In the genomic region with DNA sequence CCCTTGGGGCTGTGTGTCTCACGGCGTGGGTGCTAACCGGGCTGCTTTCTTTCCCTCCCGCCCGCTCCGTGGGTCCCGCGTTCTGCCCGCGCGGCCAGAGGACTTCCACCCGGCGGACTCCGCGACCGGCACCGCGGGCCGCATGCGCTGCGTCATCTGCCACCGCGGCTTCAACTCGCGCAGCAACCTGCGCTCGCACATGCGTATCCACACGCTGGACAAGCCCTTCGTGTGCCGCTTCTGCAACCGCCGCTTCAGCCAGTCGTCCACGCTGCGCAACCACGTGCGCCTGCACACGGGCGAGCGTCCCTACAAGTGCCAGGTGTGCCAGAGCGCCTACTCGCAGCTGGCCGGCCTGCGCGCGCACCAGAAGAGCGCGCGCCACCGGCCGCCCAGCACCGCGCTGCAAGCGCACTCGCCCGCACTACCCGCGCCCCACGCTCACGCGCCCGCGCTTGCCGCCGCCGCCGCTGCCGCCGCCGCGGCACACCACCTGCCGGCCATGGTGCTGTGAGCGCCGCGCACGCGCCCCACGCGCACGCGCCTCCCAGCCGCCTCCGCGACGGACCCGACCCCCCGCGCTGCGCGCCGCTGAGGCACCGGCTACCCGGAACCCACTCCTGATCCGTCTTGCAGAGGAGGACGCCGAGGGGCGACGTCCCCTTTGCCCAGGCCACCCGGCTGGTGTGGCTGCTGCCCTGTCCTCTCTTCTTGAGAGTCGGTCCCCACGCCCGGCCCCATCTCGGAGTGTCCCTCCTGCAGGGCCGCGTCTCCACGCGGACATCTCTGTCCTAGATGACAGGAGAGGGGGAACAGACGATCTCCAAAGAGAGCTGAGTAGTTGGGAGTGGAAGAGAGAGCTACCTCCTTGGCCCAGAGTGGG, we compare ENCODE assay signal across 8 mouse cellular contexts. TPM values are rescaled to one million over a fixed set of nuclear protein-coding genes. Genes with fewer than 3 reads are reported as not detected.
DNase-seq lines count a peak whose midpoint lies in the region; ATAC-seq and TF ChIP-seq lines count a peak whose summit lies in the region.

No protein-coding gene starts in this region.

- no peaks in the 10 kb centered on the region for H3K36me3 ChIP-seq in lung, postnatal 0 days (ENCODE audit: insufficient read depth, low read length)
- H3K36me3 ChIP-seq in hindbrain, embryonic 11.5 days (ENCODE audit: control insufficient read depth, insufficient read depth, low read length), result no peaks in the 10 kb centered on the region
- H3K36me3 ChIP-seq in neural tube, embryonic 13.5 days, result no peaks in the 10 kb centered on the region

- peaks cover 41% of the 10 kb centered on the region for H3K27me3 ChIP-seq in lung, postnatal 0 days (replicated peaks; ENCODE audit: insufficient read depth, low read length)
- H3K27me3 ChIP-seq in hindbrain, embryonic 11.5 days (ENCODE audit: control insufficient read depth, insufficient read depth, low read length), result peaks cover 81% of the 10 kb centered on the region
- peaks cover 99% of the 10 kb centered on the region for H3K27me3 ChIP-seq in neural tube, embryonic 13.5 days

- H3K9me3 ChIP-seq in lung, postnatal 0 days (ENCODE audit: low read length), result no peaks in the 10 kb centered on the region
- no peaks in the 10 kb centered on the region for H3K9me3 ChIP-seq in hindbrain, embryonic 11.5 days (ENCODE audit: control insufficient read depth, low read length)
- H3K9me3 ChIP-seq in neural tube, embryonic 13.5 days, result peaks cover 5% of the 10 kb centered on the region

- no peak for DNase-seq in lung, postnatal 0 days (ENCODE audit: low spot score)
- DNase-seq in lung, postnatal 4 days, result no peak
- DNase-seq in embryo, embryonic 11 days, result peak; percentile 64
- DNase-seq in hindbrain, embryonic 11.5 days (ENCODE audit: low spot score), result peak; percentile 51
- peak; percentile 80 to 82 for DNase-seq in left cerebral cortex, postnatal 14 days (ENCODE audit: low spot score in 2 of 2)
- no peak for DNase-seq in adipocyte (ENCODE audit: low spot score)

- no peak for TF ChIP-seq EP300 in lung, postnatal 0 days (IDR thresholded peaks at IDR 0.05)

- WGBS in lung, postnatal 0 days, result 1% methylated on average over 90 of the region's 109 CpGs
- WGBS in hindbrain, embryonic 11.5 days, result under 1% methylated on average over 75 of the region's 109 CpGs
- under 1% methylated on average over 78 of the region's 109 CpGs for WGBS in neural tube, embryonic 13.5 days

- H3K27ac ChIP-seq in lung, postnatal 0 days (ENCODE audit: low read length), result no peak overlapping the region
- H3K27ac ChIP-seq in hindbrain, embryonic 11.5 days (ENCODE audit: low read depth, low read length), result no peak overlapping the region
- H3K27ac ChIP-seq in neural tube, embryonic 13.5 days (replicated peaks), result peak overlapping the region; percentile 46; the same call in 1 of the 2 replicates

- intact Hi-C loops in left cerebral cortex, postnatal 14 days (cut with DNase I), result no loop called here

- H3K4me2 ChIP-seq in lung, postnatal 0 days (replicated peaks; ENCODE audit: low read depth, low read length), result peak overlapping the region; percentile 73
- peak overlapping the region; percentile 88 for H3K4me2 ChIP-seq in hindbrain, embryonic 11.5 days (replicated peaks; ENCODE audit: low read depth, low read length)
- H3K4me2 ChIP-seq in neural tube, embryonic 13.5 days, result peak overlapping the region; percentile 83

- TF ChIP-seq CTCF in lung, postnatal 0 days (IDR thresholded peaks at IDR 0.05), result no peak

- no peak overlapping the region for H3K9ac ChIP-seq in lung, postnatal 0 days (replicated peaks; ENCODE audit: low read depth)
- H3K9ac ChIP-seq in hindbrain, embryonic 11.5 days (ENCODE audit: low read depth, low read length), result 0 out of 2 replicates have a peak overlapping the region, but pooled peaks have one; percentile 31
- peak overlapping the region; percentile 66 for H3K9ac ChIP-seq in neural tube, embryonic 13.5 days

- 0 out of 2 replicates have a peak, but pooled peaks have one; percentile 16 for ATAC-seq in lung, postnatal 0 days
- no peak for ATAC-seq in hindbrain, embryonic 11.5 days (ENCODE audit: low FRiP score)
- ATAC-seq in neural tube, embryonic 13.5 days (ENCODE audit: low read depth), result peak; percentile 87
- ATAC-seq in inflammation-experienced regulatory T-cells, adult 6 months, result no peak

- peak overlapping the region; percentile 35 for H3K4me3 ChIP-seq in lung, postnatal 0 days (ENCODE audit: low read depth, low read length)
- H3K4me3 ChIP-seq in hindbrain, embryonic 11.5 days (ENCODE audit: low read depth, low read length), result peak overlapping the region; percentile 40
- peak overlapping the region; percentile 48 for H3K4me3 ChIP-seq in neural tube, embryonic 13.5 days

- no peaks in the 10 kb centered on the region for H3K4me1 ChIP-seq in lung, postnatal 0 days (ENCODE audit: insufficient read depth, low read depth, low read length)
- H3K4me1 ChIP-seq in hindbrain, embryonic 11.5 days (replicated peaks; ENCODE audit: control insufficient read depth, insufficient read depth, low read length), result peaks cover 11% of the 10 kb centered on the region; the same call in 1 of the 2 replicates
- peaks cover 18% of the 10 kb centered on the region for H3K4me1 ChIP-seq in neural tube, embryonic 13.5 days (replicated peaks)

RNA-seq across cellular contexts. Expression of a gene that starts 14.4 kb away (rescaled TPM):
- polyA plus RNA-seq in lung, postnatal 0 days (2015; fragmentation: Nextera tagmentation; extraction: Ambion mirVana), result not detected in 2 replicates
- polyA plus RNA-seq in hindbrain, embryonic 11.5 days (2014; fragmentation: Nextera tagmentation; extraction: Ambion mirVana), result 4.0 and 6.7 TPM in 2 replicates
- total RNA-seq in left cerebral cortex, postnatal 14 days (2021), result under 1 TPM; 0.13 to 0.66 TPM
- 36.4 and 45.9 TPM in 2 replicates for polyA plus RNA-seq in neural tube, embryonic 13.5 days (2015; fragmentation: Nextera tagmentation; extraction: Ambion mirVana)
- not detected for polyA plus RNA-seq in inflammation-experienced regulatory T-cells, adult 6 months (2017; shearing (Covaris generic))

RNA-seq across cellular contexts. Expression of a gene that starts 16.3 kb away (rescaled TPM):
- 17.7 and 18.7 TPM in 2 replicates for polyA plus RNA-seq in lung, postnatal 0 days (2015; fragmentation: Nextera tagmentation; extraction: Ambion mirVana)
- 50.8 and 56.6 TPM in 2 replicates for polyA plus RNA-seq in hindbrain, embryonic 11.5 days (2014; fragmentation: Nextera tagmentation; extraction: Ambion mirVana)
- 10 to 100 TPM; 21.4 to 24.5 TPM for total RNA-seq in left cerebral cortex, postnatal 14 days (2021)
- 41.9 and 42.6 TPM in 2 replicates for polyA plus RNA-seq in neural tube, embryonic 13.5 days (2015; fragmentation: Nextera tagmentation; extraction: Ambion mirVana)
- 10 to 100 TPM; 31.9 to 50.4 (median 42.6) TPM for polyA plus RNA-seq in inflammation-experienced regulatory T-cells, adult 6 months (2017; shearing (Covaris generic))

RNA-seq across cellular contexts. Expression of a gene that starts 34.0 kb away (rescaled TPM):
- 15.6 and 16.3 TPM in 2 replicates for polyA plus RNA-seq in lung, postnatal 0 days (2015; fragmentation: Nextera tagmentation; extraction: Ambion mirVana)
- polyA plus RNA-seq in hindbrain, embryonic 11.5 days (2014; fragmentation: Nextera tagmentation; extraction: Ambion mirVana), result 28.6 and 30.2 TPM in 2 replicates
- 10 to 100 TPM; 37.4 to 39.6 TPM for total RNA-seq in left cerebral cortex, postnatal 14 days (2021)
- polyA plus RNA-seq in neural tube, embryonic 13.5 days (2015; fragmentation: Nextera tagmentation; extraction: Ambion mirVana), result 19.3 and 21.6 TPM in 2 replicates
- polyA plus RNA-seq in inflammation-experienced regulatory T-cells, adult 6 months (2017; shearing (Covaris generic)), result 1 to 10 TPM; 5.0 to 9.4 (median 7.2) TPM

Comparison
In these comparisons a context has a peak if more than half of its experiments do, and no peak if none do; other contexts are left out.
1. ATAC-seq: peak in lung, postnatal 0 days (single experiment) and neural tube, embryonic 13.5 days (single experiment); none in hindbrain, embryonic 11.5 days (single experiment) and inflammation-experienced regulatory T-cells, adult 6 months (single experiment).
2. DNase-seq: peak in embryo, embryonic 11 days (single experiment), hindbrain, embryonic 11.5 days (single experiment) and left cerebral cortex, postnatal 14 days (2 of 2); none in lung, postnatal 0 days (single experiment), lung, postnatal 4 days (0 of 2) and adipocyte (single experiment).
3. Peak in every context shown above with its lines, with median percentiles within 50 percentile points of each other: H3K4me2 ChIP-seq and H3K4me3 ChIP-seq.